In the genomic region with DNA sequence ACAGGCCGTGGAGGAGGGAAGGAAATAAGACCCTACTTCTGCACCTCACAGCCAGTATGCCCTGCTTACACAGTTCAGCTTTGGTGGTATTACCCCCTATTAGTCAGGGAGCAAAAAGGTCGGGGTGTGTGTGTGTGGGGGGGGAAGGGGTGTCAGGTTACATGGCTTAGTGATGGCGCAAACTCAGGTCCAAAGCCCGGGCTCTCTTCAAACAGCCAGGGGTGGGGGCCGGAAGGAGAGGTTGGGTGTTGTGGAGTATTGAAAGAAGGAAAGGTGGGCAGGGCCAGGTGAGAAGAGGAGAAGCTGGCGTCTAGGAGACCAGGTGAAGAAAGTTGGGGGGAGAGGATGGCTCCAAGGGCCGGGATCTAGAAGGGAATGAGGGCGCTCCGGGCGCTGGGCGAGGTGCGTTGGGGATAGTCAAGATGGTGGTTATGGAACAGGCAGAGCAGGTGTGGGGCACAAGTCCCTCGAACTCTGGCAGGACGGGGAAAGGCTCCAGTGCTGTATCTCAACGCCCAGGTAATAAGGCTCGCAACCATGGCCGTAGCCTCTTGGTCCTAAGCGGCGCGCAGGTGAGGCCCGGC, we compare ENCODE assay signal across 8 mouse cellular contexts. TPM values are rescaled to one million over a fixed set of nuclear protein-coding genes. Genes with fewer than 3 reads are reported as not detected.
A peak's percentile ranks its signal among the peaks of the same experiment; 100 is the strongest.
DNase-seq lines count a peak whose midpoint lies in the region; ATAC-seq lines count a peak whose summit lies in the region.

No protein-coding gene starts in this region.

- peak; percentile 7 for DNase-seq in adrenal gland, postnatal 25 days
- DNase-seq in adrenal gland, adult 18-20 months (ENCODE audit: low spot score in 2 of 2): no peak
- peak; percentile 51 for DNase-seq in NIH3T3 (ENCODE audit: low read depth)
- peak; percentile 64 for DNase-seq in liver
- no peak for DNase-seq in layer of hippocampus, adult 11-12 months (ENCODE audit: low spot score)

- peak overlapping the region; percentile 85 for H3K4me2 ChIP-seq in midbrain, embryonic 15.5 days

- no peaks in the 10 kb centered on the region for H3K9me3 ChIP-seq in midbrain, embryonic 15.5 days

- H3K4me3 ChIP-seq in midbrain, embryonic 15.5 days: peak overlapping the region; percentile 83

- peak overlapping the region; percentile 87 for H3K9ac ChIP-seq in midbrain, embryonic 15.5 days

- peaks cover 48% of the 10 kb centered on the region for H3K4me1 ChIP-seq in midbrain, embryonic 15.5 days

- ATAC-seq in granulocyte monocyte progenitor cell, adult 5-6 weeks (replicated peaks; ENCODE audit: poor library complexity, severe bottlenecking): peak; percentile 45
- ATAC-seq in midbrain, embryonic 15.5 days (replicated peaks): peak; percentile 2
- no peak for ATAC-seq in monocyte, adult 5-6 weeks (replicated peaks; ENCODE audit: insufficient number of reproducible peaks, low FRiP score, low TSS enrichment, poor library complexity, severe bottlenecking)

- under 1% methylated on average over 21 of the region's 21 CpGs for WGBS in midbrain, embryonic 15.5 days

- H3K27ac ChIP-seq in midbrain, embryonic 15.5 days: peak overlapping the region; percentile 99

- H3K27me3 ChIP-seq in midbrain, embryonic 15.5 days (replicated peaks): no peaks in the 10 kb centered on the region

- H3K36me3 ChIP-seq in midbrain, embryonic 15.5 days (replicated peaks): peaks cover 2% of the 10 kb centered on the region; the same call in 1 of the 2 replicates

RNA-seq across cellular contexts. Expression of a gene that starts 0.5 kb away (rescaled TPM):
- total RNA-seq in adrenal gland, postnatal 25 days (2021): 122 and 223 TPM in 2 replicates
- total RNA-seq in adrenal gland, adult 18-20 months (2021): 100 to 1,000 TPM in 1 of 2 experiments, 10 to 100 TPM in 1; 63.9 to 107 TPM
- total RNA-seq in granulocyte monocyte progenitor cell, adult 5-6 weeks (2014; fragmentation: Nextera tagmentation): not detected in 2 replicates
- not detected in 2 replicates for total RNA-seq in granulocyte monocyte progenitor cell, adult 5-6 weeks (2017)
- 25.5 and 27.3 TPM in 2 replicates for polyA plus RNA-seq in midbrain, embryonic 15.5 days (2015; fragmentation: Nextera tagmentation; extraction: Ambion mirVana)
- 0.32 to 5.5 TPM (median 0.78 TPM) in 3 replicates for total RNA-seq in monocyte, adult 5-6 weeks (2017)

RNA-seq across cellular contexts. Expression of a gene that starts 12.3 kb away (rescaled TPM):
- 370 and 418 TPM in 2 replicates for total RNA-seq in adrenal gland, postnatal 25 days (2021)
- 100 to 1,000 TPM; 319 to 392 TPM for total RNA-seq in adrenal gland, adult 18-20 months (2021)
- 391 and 511 TPM in 2 replicates for total RNA-seq in granulocyte monocyte progenitor cell, adult 5-6 weeks (2014; fragmentation: Nextera tagmentation)
- 153 and 178 TPM in 2 replicates for total RNA-seq in granulocyte monocyte progenitor cell, adult 5-6 weeks (2017)
- polyA plus RNA-seq in midbrain, embryonic 15.5 days (2015; fragmentation: Nextera tagmentation; extraction: Ambion mirVana): 607 and 639 TPM in 2 replicates
- 155 to 237 TPM (median 205 TPM) in 3 replicates for total RNA-seq in monocyte, adult 5-6 weeks (2017)

RNA-seq across cellular contexts. Expression of a gene that starts 12.4 kb away (rescaled TPM):
- total RNA-seq in adrenal gland, postnatal 25 days (2021): 15.7 and 21.0 TPM in 2 replicates
- 10 to 100 TPM; 11.8 to 12.6 TPM for total RNA-seq in adrenal gland, adult 18-20 months (2021)
- 8.3 and 9.6 TPM in 2 replicates for total RNA-seq in granulocyte monocyte progenitor cell, adult 5-6 weeks (2014; fragmentation: Nextera tagmentation)
- total RNA-seq in granulocyte monocyte progenitor cell, adult 5-6 weeks (2017): 11.6 and 18.0 TPM in 2 replicates
- polyA plus RNA-seq in midbrain, embryonic 15.5 days (2015; fragmentation: Nextera tagmentation; extraction: Ambion mirVana): 14.3 and 16.8 TPM in 2 replicates
- total RNA-seq in monocyte, adult 5-6 weeks (2017): 3.6 to 10.0 TPM (median 9.5 TPM) in 3 replicates

RNA-seq across cellular contexts. Expression of a gene that starts 20.7 kb away (rescaled TPM):
- total RNA-seq in adrenal gland, postnatal 25 days (2021): 18.1 and 20.5 TPM in 2 replicates
- total RNA-seq in adrenal gland, adult 18-20 months (2021): 10 to 100 TPM; 14.7 to 15.2 TPM
- total RNA-seq in granulocyte monocyte progenitor cell, adult 5-6 weeks (2014; fragmentation: Nextera tagmentation): 13.5 and 26.7 TPM in 2 replicates
- 22.2 and 30.6 TPM in 2 replicates for total RNA-seq in granulocyte monocyte progenitor cell, adult 5-6 weeks (2017)
- polyA plus RNA-seq in midbrain, embryonic 15.5 days (2015; fragmentation: Nextera tagmentation; extraction: Ambion mirVana): 35.2 and 35.6 TPM in 2 replicates
- 11.1 to 17.6 TPM (median 15.7 TPM) in 3 replicates for total RNA-seq in monocyte, adult 5-6 weeks (2017)

RNA-seq across cellular contexts. Expression of a gene that starts 35.1 kb away (rescaled TPM):
- 18.8 and 23.3 TPM in 2 replicates for total RNA-seq in adrenal gland, postnatal 25 days (2021)
- 10 to 100 TPM; 15.8 to 21.6 TPM for total RNA-seq in adrenal gland, adult 18-20 months (2021)
- total RNA-seq in granulocyte monocyte progenitor cell, adult 5-6 weeks (2014; fragmentation: Nextera tagmentation): 23.5 and 32.3 TPM in 2 replicates
- 17.1 and 17.8 TPM in 2 replicates for total RNA-seq in granulocyte monocyte progenitor cell, adult 5-6 weeks (2017)
- 18.0 TPM in 2 replicates for polyA plus RNA-seq in midbrain, embryonic 15.5 days (2015; fragmentation: Nextera tagmentation; extraction: Ambion mirVana)
- 47.4 to 94.7 TPM (median 64.7 TPM) in 3 replicates for total RNA-seq in monocyte, adult 5-6 weeks (2017)

Comparison
In these comparisons a context has a peak if more than half of its experiments do, and no peak if none do; other contexts are left out.
1. DNase-seq: peak in adrenal gland, postnatal 25 days (single experiment), NIH3T3 (single experiment) and liver (single experiment); none in adrenal gland, adult 18-20 months (0 of 2) and layer of hippocampus, adult 11-12 months (single experiment).